Mouse (Mus musculus): ENCODE data around the gene Dnm3.

DNA sequence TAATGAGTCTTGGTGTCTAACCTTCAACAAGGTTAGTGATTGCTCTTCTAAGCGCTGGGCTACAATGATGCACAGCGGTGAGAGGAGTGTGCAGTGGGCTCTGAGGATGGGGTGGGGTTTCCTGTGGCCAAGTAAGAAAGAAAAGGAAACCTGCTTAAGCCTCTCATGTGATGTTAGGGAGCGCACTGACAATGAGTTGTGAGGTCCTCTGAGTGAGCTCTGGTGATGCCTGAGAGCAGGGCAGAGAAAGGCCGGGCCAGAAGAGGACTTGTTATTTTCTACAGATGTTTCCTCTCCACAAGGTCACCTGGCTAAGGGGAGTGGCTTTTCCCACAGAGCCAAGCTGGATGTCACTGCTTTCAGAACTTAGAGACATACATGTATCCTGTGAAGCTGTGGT is 298.4 kb downstream of the Dnm3 start:
- TF ChIP-seq POLR2A (IDR thresholded peaks at IDR 0.05; ENCODE audit: low read depth, low read length): no peak
- no peak for TF ChIP-seq CTCF (IDR thresholded peaks at IDR 0.05; ENCODE audit: extremely low read depth, insufficient read depth, insufficient read length, insufficient replicate concordance)
